Mouse (Mus musculus) kidney, adult 2 months (tissue): ENCODE measurements around the gene Bach2. TPM values are rescaled to one million over a fixed set of nuclear protein-coding genes. Genes with fewer than 3 reads are reported as not detected.

Experiments
- DNase-seq: peaks from one replicate; pipeline ENCODE4 v3.0.0; 2021
- H3K27ac ChIP-seq: fragments of 200-500 bp; 2 replicates; pipeline ENCODE4 v1.5.1; 2012; ENCODE audit warnings: low read depth, low read length, control low read depth, inconsistent platforms; ENCODE audit not compliant: insufficient read depth
- H3K27me3 ChIP-seq: fragments of 200-500 bp; replicated peaks from 2 replicates; pipeline ENCODE4 v1.6.1; 2012; ENCODE audit warnings: mild to moderate bottlenecking, moderate library complexity, low read length, inconsistent platforms; ENCODE audit not compliant: control insufficient read depth, insufficient read depth
- H3K36me3 ChIP-seq: fragments of 200-500 bp; 2 replicates; pipeline ENCODE4 v1.6.1; 2012; ENCODE audit warnings: mild to moderate bottlenecking, moderate library complexity, low read length, inconsistent platforms; ENCODE audit not compliant: control insufficient read depth, insufficient read depth
- H3K4me1 ChIP-seq: fragments of 200-500 bp; 2 replicates; pipeline ENCODE4 v1.6.1; 2011; ENCODE audit warnings: low read length; ENCODE audit not compliant: control insufficient read depth, insufficient read depth
- H3K4me3 ChIP-seq: fragments of 200-500 bp; 2 replicates; pipeline ENCODE4 v1.5.1; 2011; ENCODE audit warnings: mild to moderate bottlenecking, low read depth, low read length, control low read depth; ENCODE audit not compliant: insufficient read depth
- CTCF ChIP-seq: fragments of 200-500 bp; conservative IDR thresholded peaks from 2 replicates; pipeline ENCODE4 v1.5.1; 2011; ENCODE audit warnings: low read depth, mild to moderate bottlenecking, control low read depth, low read length, moderate library complexity, mixed read lengths; ENCODE audit not compliant: insufficient read depth, insufficient read length
- POLR2A ChIP-seq: fragments of 200-500 bp; IDR thresholded peaks from one replicate; pipeline ENCODE4 v1.6.1; 2011; ENCODE audit warnings: low read depth, low read length, control low read depth
- WGBS: fragments of 180-500 bp; shearing (Covaris S2); methylation state at CpG from one replicate; pipeline ENCODE4 v1.1.7; 2018; 5-methylcytosine and 5-hydroxymethylcytosine counted together
- polyA plus RNA-seq: library from polyadenylated mRNA; depleted of rRNA; stranded (reverse); fragments of >200 nt; gene quantifications from 2 replicates; pipeline ENCODE4 v1.2.3, GENCODE M21; 2012

Bach2 gene
- polyA plus RNA-seq, 1 experiment, result 2.5 TPM

GRCm38 (mm10) chr4:32405985-32406384 is 167.4 kb downstream of the Bach2 start:
- H3K27ac ChIP-seq, result no peak overlapping the region
- H3K36me3 ChIP-seq, result no peaks in the 10 kb centered on the region
- WGBS, result 79% methylated on average over 3 of the region's 3 CpGs
- no peak for TF ChIP-seq CTCF
- TF ChIP-seq POLR2A, result no peak
- H3K4me3 ChIP-seq, result no peak overlapping the region
- peaks cover 11% of the 10 kb centered on the region for H3K4me1 ChIP-seq
- no peaks in the 10 kb centered on the region for H3K27me3 ChIP-seq
- no peak for DNase-seq

- TF ChIP-seq CTCF (no peak), POLR2A (no peak)
- H3K4me3 ChIP-seq, result no peak overlapping the region
- H3K27ac ChIP-seq, result peak overlapping the region; percentile 24; the same call in 1 of the 2 replicates
- no peaks in the 10 kb centered on the region for H3K36me3 ChIP-seq
- peaks cover 11% of the 10 kb centered on the region for H3K4me1 ChIP-seq
- H3K27me3 ChIP-seq, result no peaks in the 10 kb centered on the region
- 95% methylated on average over 8 of the region's 8 CpGs for WGBS
- DNase-seq, result no peak
These were observed 169.9 kb downstream of the Bach2 start for GRCm38 (mm10) chr4:32408535-32408934.

- peaks cover 7% of the 10 kb centered on the region for H3K4me1 ChIP-seq
- TF ChIP-seq POLR2A (no peak), CTCF (no peak)
- WGBS, result 59% methylated on average over 9 of the region's 9 CpGs
- DNase-seq, result peak; percentile 29
- H3K4me3 ChIP-seq, result no peak overlapping the region
- no peaks in the 10 kb centered on the region for H3K36me3 ChIP-seq
- no peak overlapping the region for H3K27ac ChIP-seq
- H3K27me3 ChIP-seq, result no peaks in the 10 kb centered on the region
These were observed 170.7 kb downstream of the Bach2 start for GRCm38 (mm10) chr4:32409116-32409880.

- WGBS, result 88% methylated on average over 7 of the region's 7 CpGs
- no peaks in the 10 kb centered on the region for H3K36me3 ChIP-seq
- no peak overlapping the region for H3K4me3 ChIP-seq
- H3K4me1 ChIP-seq, result peaks cover 3% of the 10 kb centered on the region
- H3K27me3 ChIP-seq, result no peaks in the 10 kb centered on the region
- no peak for DNase-seq
- no peak overlapping the region for H3K27ac ChIP-seq
- TF ChIP-seq POLR2A, result no peak
- no peak for TF ChIP-seq CTCF
These were observed 174.5 kb downstream of the Bach2 start for GRCm38 (mm10) chr4:32413063-32413462.

GRCm38 (mm10) chr4:32413505-32413904 is 174.9 kb downstream of the Bach2 start:
- no peak for DNase-seq
- H3K4me1 ChIP-seq, result peaks cover 3% of the 10 kb centered on the region
- WGBS, result 85% methylated on average over 9 of the region's 9 CpGs
- no peak overlapping the region for H3K4me3 ChIP-seq
- TF ChIP-seq CTCF (no peak), POLR2A (no peak)
- H3K27ac ChIP-seq, result no peak overlapping the region
- no peaks in the 10 kb centered on the region for H3K27me3 ChIP-seq
- H3K36me3 ChIP-seq, result no peaks in the 10 kb centered on the region

- no peaks in the 10 kb centered on the region for H3K4me1 ChIP-seq
- H3K36me3 ChIP-seq, result no peaks in the 10 kb centered on the region
- WGBS, result 64% methylated on average over 7 of the region's 7 CpGs
- no peaks in the 10 kb centered on the region for H3K27me3 ChIP-seq
- DNase-seq, result no peak
- TF ChIP-seq POLR2A (no peak), CTCF (no peak)
- H3K4me3 ChIP-seq, result no peak overlapping the region
- H3K27ac ChIP-seq, result no peak overlapping the region
These were observed 176.4 kb downstream of the Bach2 start for GRCm38 (mm10) chr4:32414959-32415358.

- no peak for DNase-seq
- WGBS, result 78% methylated on average over 8 of the region's 8 CpGs
- H3K27me3 ChIP-seq, result no peaks in the 10 kb centered on the region
- TF ChIP-seq CTCF (no peak), POLR2A (no peak)
- H3K27ac ChIP-seq, result no peak overlapping the region
- no peaks in the 10 kb centered on the region for H3K4me1 ChIP-seq
- H3K36me3 ChIP-seq, result no peaks in the 10 kb centered on the region
- H3K4me3 ChIP-seq, result no peak overlapping the region
These were observed 179.3 kb downstream of the Bach2 start for GRCm38 (mm10) chr4:32417939-32418338.

GRCm38 (mm10) chr4:32421570-32421969 is 183.0 kb downstream of the Bach2 start:
- no peak overlapping the region for H3K4me3 ChIP-seq
- TF ChIP-seq CTCF (no peak), POLR2A (no peak)
- no peaks in the 10 kb centered on the region for H3K36me3 ChIP-seq
- H3K4me1 ChIP-seq, result no peaks in the 10 kb centered on the region
- 94% methylated on average over 8 of the region's 8 CpGs for WGBS
- DNase-seq, result no peak
- H3K27me3 ChIP-seq, result no peaks in the 10 kb centered on the region
- H3K27ac ChIP-seq, result no peak overlapping the region
